Mouse (Mus musculus) myocyte (in vitro differentiated cells): Measurements from ENCODE around the gene Klhdc7a. TPM values are rescaled to one million over a fixed set of nuclear protein-coding genes. Genes with fewer than 3 reads are reported as not detected.

Experiments used
- H3K27me3 ChIP-seq: one replicate; pipeline ENCODE4 v1.6.1; 2011; ENCODE audit not compliant: control insufficient read depth, insufficient read depth, insufficient read length
- H3K36me3 ChIP-seq: one replicate; pipeline ENCODE4 v1.6.1; 2011; ENCODE audit not compliant: control insufficient read depth, insufficient read depth
- H3K4me2 ChIP-seq: one replicate; pipeline ENCODE4 v1.6.1; 2011; ENCODE audit warnings: low read depth, control low read depth
- H3K4me3 ChIP-seq: one replicate; pipeline ENCODE4 v1.5.1; 2011; ENCODE audit warnings: mild to moderate bottlenecking, control low read depth, moderate library complexity
- H3K79me2 ChIP-seq: one replicate; pipeline ENCODE4 v1.6.1; 2011; ENCODE audit not compliant: control insufficient read depth, insufficient read depth
- H3ac ChIP-seq: one replicate; pipeline ENCODE4 v1.6.1; 2011; ENCODE audit not compliant: control insufficient read depth, insufficient read length
- CEBPB ChIP-seq: IDR thresholded peaks from 2 replicates; pipeline ENCODE4 v1.6.1; 2011; ENCODE audit warnings: mild to moderate bottlenecking, moderate library complexity; ENCODE audit not compliant: poor library complexity, insufficient read depth, severe bottlenecking
- E2F4 ChIP-seq: IDR thresholded peaks from one replicate; pipeline ENCODE4 v1.6.1; 2011; ENCODE audit warnings: mild to moderate bottlenecking, control low read depth, moderate library complexity; ENCODE audit not compliant: insufficient read depth
- MAX ChIP-seq: IDR thresholded peaks from one replicate; pipeline ENCODE4 v1.6.1; 2011; ENCODE audit warnings: low read depth, mild to moderate bottlenecking, control low read depth
- MYOD1 ChIP-seq, 3 experiments: IDR thresholded peaks; one replicate each; pipeline ENCODE4 v1.6.1; 2011; ENCODE audit warnings: control low read depth in 2 of 3, low read depth in 2 of 3, mild to moderate bottlenecking in 2 of 3, moderate library complexity in 1 of 3; ENCODE audit not compliant: insufficient read length in 2 of 3, control insufficient read depth in 1 of 3
- MYOG ChIP-seq, 3 experiments: IDR thresholded peaks; one replicate each; pipeline ENCODE4 v1.6.1; 2011; ENCODE audit warnings: control low read depth in 2 of 3, low read depth in 2 of 3, mild to moderate bottlenecking in 2 of 3; ENCODE audit not compliant: insufficient read length in 2 of 3, control insufficient read depth in 1 of 3, insufficient read depth in 1 of 3
- POLR2A ChIP-seq: IDR thresholded peaks from one replicate; pipeline ENCODE4 v1.6.1; 2011; ENCODE audit warnings: low read depth, mild to moderate bottlenecking, control low read depth, moderate library complexity; ENCODE audit not compliant: insufficient read length
- POLR2AphosphoS2 ChIP-seq: IDR thresholded peaks from one replicate; pipeline ENCODE4 v1.6.1; 2011; ENCODE audit warnings: low read depth, control low read depth; ENCODE audit not compliant: insufficient read length
- REST ChIP-seq: IDR thresholded peaks from one replicate; pipeline ENCODE4 v1.6.1; 2011; ENCODE audit warnings: mild to moderate bottlenecking, control low read depth, moderate library complexity; ENCODE audit not compliant: insufficient read depth, insufficient read length
- SRF ChIP-seq: IDR thresholded peaks from one replicate; pipeline ENCODE4 v1.6.1; 2011; ENCODE audit warnings: low read depth; ENCODE audit not compliant: control insufficient read depth, insufficient read length
- TCF12 ChIP-seq: IDR thresholded peaks from one replicate; pipeline ENCODE4 v1.6.1; 2011; ENCODE audit warnings: mild to moderate bottlenecking, control low read depth; ENCODE audit not compliant: poor library complexity, insufficient read depth, severe bottlenecking
- TCF3 ChIP-seq: IDR thresholded peaks from one replicate; pipeline ENCODE4 v1.6.1; 2011; ENCODE audit warnings: low read depth, control low read depth; ENCODE audit not compliant: insufficient read length
- USF1 ChIP-seq: IDR thresholded peaks from one replicate; pipeline ENCODE4 v1.6.1; 2011; ENCODE audit warnings: low read depth, mild to moderate bottlenecking, control low read depth, moderate library complexity
- polyA plus RNA-seq: library from polyadenylated mRNA; unstranded; fragments of >200 nt; fragmentation: generic; extraction: Trizol; gene quantifications from one replicate; pipeline ENCODE4 v1.2.1, GENCODE M21; 2012; ENCODE audit warnings: missing spikeins

The Klhdc7a gene
- polyA plus RNA-seq, 1 experiment, result not detected

DNA sequence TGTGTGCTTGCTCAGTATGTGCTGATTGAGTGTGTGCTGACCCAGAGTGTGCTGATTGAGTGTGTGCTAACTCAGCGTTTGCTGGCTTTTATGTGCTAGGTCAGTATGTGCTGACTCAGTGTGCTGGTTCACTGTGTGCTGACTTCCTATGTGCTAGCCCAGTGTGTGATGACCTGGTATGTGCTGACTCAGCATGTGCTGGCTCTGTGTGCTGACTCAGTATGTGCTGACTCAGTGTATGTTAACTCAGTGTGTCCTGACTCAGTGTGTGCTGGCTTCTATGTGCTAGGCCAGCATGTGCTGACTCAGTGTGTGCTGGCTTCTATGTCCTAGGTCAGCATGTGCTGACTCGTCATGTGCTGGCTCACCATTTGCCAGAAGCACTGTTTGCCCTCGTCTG lies 32.3 kb downstream of the Klhdc7a start:
- TF ChIP-seq CEBPB, result no peak
- no peak for TF ChIP-seq TCF3
- TF ChIP-seq USF1, result no peak
- no peak for TF ChIP-seq MYOD1 (IDR thresholded peaks at IDR 0.05; ENCODE audit: control insufficient read depth in 1 of 3, insufficient read length in 2 of 3, low read depth in 2 of 3)
- TF ChIP-seq MYOG (IDR thresholded peaks at IDR 0.05; ENCODE audit: control insufficient read depth in 1 of 3, insufficient read depth in 1 of 3, insufficient read length in 2 of 3, low read depth in 2 of 3), result no peak
- TF ChIP-seq REST, result no peak
- no peak for TF ChIP-seq E2F4
- TF ChIP-seq POLR2AphosphoS2, result no peak
- TF ChIP-seq MAX, result no peak
- TF ChIP-seq SRF, result no peak
- TF ChIP-seq POLR2A, result no peak
- no peak for TF ChIP-seq TCF12
- no peaks in the 10 kb centered on the region for H3K27me3 ChIP-seq
- no peaks in the 10 kb centered on the region for H3K79me2 ChIP-seq
- no peak overlapping the region for H3ac ChIP-seq
- no peak overlapping the region for H3K4me2 ChIP-seq
- H3K36me3 ChIP-seq, result no peaks in the 10 kb centered on the region
- no peak overlapping the region for H3K4me3 ChIP-seq

DNA sequence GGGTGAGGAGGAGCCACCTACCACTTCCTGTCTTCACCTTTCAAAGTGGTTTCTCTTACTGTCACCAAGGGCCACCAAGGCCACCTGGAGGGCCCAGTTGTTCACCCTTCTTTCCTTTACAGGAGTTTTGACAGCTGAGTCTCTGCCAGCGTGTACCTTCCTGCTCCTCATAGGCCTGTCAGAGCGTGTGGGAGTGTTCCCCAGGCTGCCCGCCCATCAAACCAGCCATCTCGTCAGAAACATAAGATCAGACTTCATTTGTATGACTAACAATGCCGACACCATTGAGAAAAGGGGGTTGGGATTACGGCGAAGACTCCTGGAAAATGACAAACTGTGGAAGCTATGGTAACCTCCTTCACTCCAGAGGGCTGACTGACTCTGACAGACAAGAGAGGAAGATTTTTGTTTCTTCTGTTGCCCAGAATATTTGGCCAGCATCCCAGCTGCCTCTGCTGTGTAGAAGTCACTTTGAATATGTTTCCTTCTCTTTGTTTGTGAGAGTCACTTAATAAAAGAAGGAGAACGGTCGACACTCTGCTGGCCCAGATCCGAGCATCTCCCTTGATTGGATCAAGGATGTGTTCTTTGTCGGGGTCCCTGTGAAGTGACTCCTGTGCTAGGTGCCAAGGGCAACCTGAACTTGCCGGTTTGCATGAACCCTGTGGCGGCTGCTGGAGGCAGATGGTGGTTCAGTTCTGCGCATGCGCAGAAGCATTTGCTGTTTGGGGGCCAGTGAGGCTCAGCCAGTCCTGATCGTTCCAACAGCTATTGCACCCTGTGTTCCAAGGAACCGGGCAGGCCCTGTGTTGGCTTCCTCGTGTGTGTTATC lies 34.6 kb downstream of the Klhdc7a start:
- Histone ChIP-seq H3K79me2 (no peaks in the 10 kb centered on the region), H3ac (no peak overlapping the region), H3K4me3 (no peak overlapping the region), H3K36me3 (no peaks in the 10 kb centered on the region), H3K4me2 (no peak overlapping the region), H3K27me3 (no peaks in the 10 kb centered on the region)
- no peak for TF ChIP-seq MAX
- TF ChIP-seq E2F4, result no peak
- TF ChIP-seq TCF12, result no peak
- no peak for TF ChIP-seq USF1
- TF ChIP-seq MYOG (IDR thresholded peaks at IDR 0.05; ENCODE audit: control insufficient read depth in 1 of 3, insufficient read depth in 1 of 3, insufficient read length in 2 of 3, low read depth in 2 of 3), result no peak
- no peak for TF ChIP-seq POLR2A
- no peak for TF ChIP-seq POLR2AphosphoS2
- TF ChIP-seq REST, result no peak
- TF ChIP-seq MYOD1 (IDR thresholded peaks at IDR 0.05; ENCODE audit: control insufficient read depth in 1 of 3, insufficient read length in 2 of 3, low read depth in 2 of 3), result no peak
- TF ChIP-seq SRF, result no peak
- no peak for TF ChIP-seq TCF3
- no peak for TF ChIP-seq CEBPB

DNA sequence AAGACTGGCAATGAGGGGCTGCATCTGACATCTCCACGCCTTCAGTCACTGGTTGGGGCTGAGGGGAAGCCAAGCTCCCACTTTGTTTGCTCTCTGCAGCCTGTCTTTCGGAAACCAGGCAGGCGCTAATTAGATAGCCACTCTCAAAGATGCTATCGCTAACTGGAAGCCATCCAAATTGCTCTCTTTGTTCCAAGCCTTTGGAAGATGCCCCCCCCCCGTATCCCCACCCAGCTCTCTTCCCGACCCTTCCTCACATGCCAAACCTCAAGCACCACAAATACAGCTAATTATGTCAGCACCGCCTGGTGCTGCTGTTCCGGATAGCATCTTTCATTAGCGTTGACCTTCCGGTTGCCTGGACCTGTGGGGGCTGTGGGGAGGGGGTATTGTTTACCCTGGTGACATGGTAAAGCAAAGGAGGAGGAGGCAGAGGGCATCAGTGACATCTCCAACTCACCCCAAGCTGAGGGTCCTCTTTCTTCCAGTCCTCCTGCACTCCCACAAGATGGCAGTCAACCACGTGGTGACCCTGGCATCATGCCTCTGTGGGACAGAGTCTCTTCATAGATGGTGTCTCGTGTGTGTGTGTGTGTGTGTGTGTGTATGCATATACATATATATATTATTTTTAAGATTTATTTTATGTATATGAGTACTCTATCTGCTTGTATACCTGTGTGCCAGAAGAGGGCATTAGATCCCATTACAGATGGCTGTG lies 35.9 kb downstream of the Klhdc7a start:
- Histone ChIP-seq H3K36me3 (no peaks in the 10 kb centered on the region), H3ac (no peak overlapping the region), H3K79me2 (no peaks in the 10 kb centered on the region), H3K27me3 (no peaks in the 10 kb centered on the region), H3K4me3 (no peak overlapping the region), H3K4me2 (no peak overlapping the region)
- TF ChIP-seq MYOD1 (IDR thresholded peaks at IDR 0.05; ENCODE audit: control insufficient read depth in 1 of 3, insufficient read length in 2 of 3, low read depth in 2 of 3), result no peak
- no peak for TF ChIP-seq TCF3
- no peak for TF ChIP-seq POLR2AphosphoS2
- TF ChIP-seq POLR2A, result no peak
- TF ChIP-seq CEBPB, result no peak
- TF ChIP-seq MAX, result no peak
- TF ChIP-seq SRF, result no peak
- TF ChIP-seq USF1, result no peak
- TF ChIP-seq E2F4, result no peak
- no peak for TF ChIP-seq REST
- no peak for TF ChIP-seq TCF12
- no peak for TF ChIP-seq MYOG (IDR thresholded peaks at IDR 0.05; ENCODE audit: control insufficient read depth in 1 of 3, insufficient read depth in 1 of 3, insufficient read length in 2 of 3, low read depth in 2 of 3)

DNA sequence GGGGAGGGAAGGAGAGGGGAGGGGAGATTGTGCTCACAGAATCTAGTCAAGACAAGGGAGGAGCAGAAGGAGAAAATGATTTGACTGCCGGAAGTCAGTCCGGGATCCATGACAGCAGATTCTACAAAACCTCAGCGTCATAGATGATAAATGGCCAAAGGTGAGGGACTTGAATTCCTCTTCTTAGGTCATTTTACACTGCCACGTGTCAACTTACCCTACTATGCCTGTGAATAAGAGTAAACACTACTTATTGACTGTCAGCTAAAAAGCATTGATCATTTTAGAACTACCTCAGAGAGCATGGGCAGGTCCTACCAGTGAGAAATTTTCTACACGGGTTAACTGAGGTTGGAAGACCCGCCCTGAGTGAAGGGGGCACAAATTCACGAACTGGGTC lies 36.9 kb downstream of the Klhdc7a start:
- no peak for TF ChIP-seq SRF
- no peak for TF ChIP-seq CEBPB
- no peak for TF ChIP-seq USF1
- TF ChIP-seq REST, result no peak
- no peak for TF ChIP-seq MAX
- TF ChIP-seq MYOG (IDR thresholded peaks at IDR 0.05; ENCODE audit: control insufficient read depth in 1 of 3, insufficient read depth in 1 of 3, insufficient read length in 2 of 3, low read depth in 2 of 3), result no peak
- no peak for TF ChIP-seq MYOD1 (IDR thresholded peaks at IDR 0.05; ENCODE audit: control insufficient read depth in 1 of 3, insufficient read length in 2 of 3, low read depth in 2 of 3)
- no peak for TF ChIP-seq TCF12
- no peak for TF ChIP-seq TCF3
- no peak for TF ChIP-seq POLR2AphosphoS2
- no peak for TF ChIP-seq E2F4
- Histone ChIP-seq H3K27me3 (no peaks in the 10 kb centered on the region), H3K4me2 (no peak overlapping the region), H3K36me3 (no peaks in the 10 kb centered on the region), H3K79me2 (no peaks in the 10 kb centered on the region), H3ac (no peak overlapping the region), H3K4me3 (no peak overlapping the region)
